Mouse (Mus musculus): ENCODE results near the gene Eif2b1. TPM values are rescaled to one million over a fixed set of nuclear protein-coding genes. Genes with fewer than 3 reads are reported as not detected.
A peak's percentile ranks its signal among the peaks of the same experiment; 100 is the strongest.
"Not testable (repeated sequence)": the region's sequence is repeated elsewhere in the genome, so short reads cannot be mapped to it uniquely, and the experiment has no call there.

Gene Eif2b1
- 10 to 100 TPM; 33.3 to 42.9 (median 38.7) TPM for total RNA-seq (2022)

GRCm38 (mm10) chr5:124578633-124579317 is at the start of gene Eif2b1, which contains the start of gene Gtf2h3:
Gene Eif2b1, minus strand, starts transcription at chr5:124579131.
Gene Gtf2h3, plus strand, starts transcription at chr5:124579140.
- peak; percentile 73 to 80 for DNase-seq (ENCODE audit: low spot score in 2 of 2)

- DNase-seq (ENCODE audit: low spot score in 2 of 2) = no peak
Measured at GRCm38 (mm10) chr5:124624291-124624690, 45.4 kb upstream of the Eif2b1 start.

- no peak for DNase-seq (ENCODE audit: low spot score in 2 of 2)
Measured at GRCm38 (mm10) chr5:124622890-124623289, 44.0 kb upstream of the Eif2b1 start.

- DNase-seq (ENCODE audit: low spot score in 2 of 2) = no peak
Measured at GRCm38 (mm10) chr5:124621362-124621761, 42.4 kb upstream of the Eif2b1 start.

GRCm38 (mm10) chr5:124618711-124619110 is 39.8 kb upstream of the Eif2b1 start:
- no peak for DNase-seq (ENCODE audit: low spot score in 2 of 2)

- no peak for DNase-seq (ENCODE audit: low spot score in 2 of 2)
Measured at GRCm38 (mm10) chr5:124614709-124615108, 35.8 kb upstream of the Eif2b1 start.

- no peak for DNase-seq (ENCODE audit: low spot score in 2 of 2)
Measured at GRCm38 (mm10) chr5:124610965-124611364, 32.0 kb upstream of the Eif2b1 start.

GRCm38 (mm10) chr5:124605041-124605622 is 26.2 kb upstream of the Eif2b1 start:
- DNase-seq (ENCODE audit: low spot score in 2 of 2) = no peak

- no peak for DNase-seq (ENCODE audit: low spot score in 2 of 2)
Measured at GRCm38 (mm10) chr5:124604296-124604695, 25.4 kb upstream of the Eif2b1 start.

GRCm38 (mm10) chr5:124602349-124602748 is 23.4 kb upstream of the Eif2b1 start:
- no peak for DNase-seq (ENCODE audit: low spot score in 2 of 2)

GRCm38 (mm10) chr5:124599726-124600125 is 20.8 kb upstream of the Eif2b1 start:
- DNase-seq (ENCODE audit: low spot score in 2 of 2) = not testable (repeated sequence)

- DNase-seq (ENCODE audit: low spot score in 2 of 2) = peak; percentile 89 to 92
Measured at GRCm38 (mm10) chr5:124598224-124599174, 19.6 kb upstream of the Eif2b1 start.

- DNase-seq (ENCODE audit: low spot score in 2 of 2) = no peak
Measured at GRCm38 (mm10) chr5:124592768-124593167, 13.8 kb upstream of the Eif2b1 start.

GRCm38 (mm10) chr5:124582515-124582914 is 3.6 kb upstream of the Eif2b1 start:
- DNase-seq (ENCODE audit: low spot score in 2 of 2) = no peak

GRCm38 (mm10) chr5:124575467-124575866 is 3.5 kb downstream of the Eif2b1 start:
- DNase-seq (ENCODE audit: low spot score in 2 of 2) = no peak

GRCm38 (mm10) chr5:124571068-124571467 is 7.9 kb downstream of the Eif2b1 start:
- no peak for DNase-seq (ENCODE audit: low spot score in 2 of 2)

GRCm38 (mm10) chr5:124555145-124555544 is 23.8 kb downstream of the Eif2b1 start:
- DNase-seq (ENCODE audit: low spot score in 2 of 2) = no peak

GRCm38 (mm10) chr5:124553607-124554006 is 25.3 kb downstream of the Eif2b1 start:
- DNase-seq (ENCODE audit: low spot score in 2 of 2) = no peak

GRCm38 (mm10) chr5:124552558-124553307 is 26.2 kb downstream of the Eif2b1 start, which contains the start of gene Ddx55:
Gene Ddx55, plus strand, starts transcription at chr5:124552864.
- peak; percentile 78 to 79 for DNase-seq (ENCODE audit: low spot score in 2 of 2)

- DNase-seq (ENCODE audit: low spot score in 2 of 2) = no peak
Measured at GRCm38 (mm10) chr5:124552094-124552472, 26.8 kb downstream of the Eif2b1 start.

All from gastrocnemius, adult 8-10 months (tissue).